Mouse (Mus musculus) embryo, embryonic 11 days (tissue): ENCODE data around the gene Mettl7a2.

ENCODE experiments used
- DNase-seq: peaks from one replicate; pipeline ENCODE4 v3.0.0-alpha.2; 2015

Gene Mettl7a2

GRCm38 (mm10) chr15:100401811-100402210 is 48.8 kb downstream of the Mettl7a2 start:
- DNase-seq = no peak

GRCm38 (mm10) chr15:100402347-100402746 is 49.3 kb downstream of the Mettl7a2 start:
- no peak for DNase-seq

DNA sequence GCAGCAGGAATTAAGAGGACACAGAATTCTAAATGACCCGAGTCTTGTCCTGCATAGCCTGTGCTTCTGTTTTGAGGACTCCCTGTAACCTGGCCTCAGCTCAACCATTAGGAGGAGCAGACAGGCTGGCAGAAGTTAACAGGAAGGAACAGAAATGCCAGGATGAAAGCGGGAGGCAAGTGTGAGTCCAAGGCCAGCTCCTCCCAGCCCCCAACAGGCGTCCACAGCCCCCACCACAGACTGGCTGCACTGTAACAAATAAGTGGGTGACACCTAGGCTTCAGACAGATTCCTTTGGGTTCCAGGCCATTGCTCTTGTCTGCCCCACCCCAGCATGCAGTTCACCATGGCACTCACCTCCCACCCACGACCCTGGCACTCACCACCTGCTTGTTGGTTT is 49.8 kb downstream of the Mettl7a2 start:
- DNase-seq = no peak

GRCm38 (mm10) chr15:100403318-100404000 is 50.5 kb downstream of the Mettl7a2 start:
- no peak for DNase-seq

- DNase-seq = no peak
These were observed 53.1 kb downstream of the Mettl7a2 start for GRCm38 (mm10) chr15:100406088-100406487.

- DNase-seq = no peak
These were observed 58.1 kb downstream of the Mettl7a2 start for GRCm38 (mm10) chr15:100410918-100411672.
